Mouse (Mus musculus) adrenal gland, postnatal 25 days (tissue): ENCODE results near the gene Sesn1. TPM values are rescaled to one million over a fixed set of nuclear protein-coding genes. Genes with fewer than 3 reads are reported as not detected.
"Not testable (repeated sequence)": the region's sequence is repeated elsewhere in the genome, so short reads cannot be mapped to it uniquely, and the experiment has no call there.

Experiments used
- DNase-seq: peaks from one replicate; pipeline ENCODE4 v3.0.0; 2021; ENCODE audit warnings: mixed read lengths
- long read RNA-seq: library from polyadenylated mRNA; stranded (forward); transcript quantifications from one replicate; pipeline ENCODE4 v2.0.0, GENCODE M21; 2021
- total RNA-seq: library from RNA; stranded (reverse); gene quantifications from 2 replicates; pipeline ENCODE4 v1.2.3, GENCODE M21; 2021

The Sesn1 gene
- 16.3 and 21.5 TPM in 2 replicates for total RNA-seq
- long read RNA-seq, transcript Sesn1-202 (10 exons, 3,809 nt): minor isoform, 11 of 44 reads
- long read RNA-seq, transcript Sesn1-201 (10 exons, 2,600 nt): major isoform, 30 of 44 reads
- long read RNA-seq, partial matches to known transcripts: 2 of 44 reads
- long read RNA-seq, other reads (novel, unspliced or antisense): 1 of 44 reads

DNA sequence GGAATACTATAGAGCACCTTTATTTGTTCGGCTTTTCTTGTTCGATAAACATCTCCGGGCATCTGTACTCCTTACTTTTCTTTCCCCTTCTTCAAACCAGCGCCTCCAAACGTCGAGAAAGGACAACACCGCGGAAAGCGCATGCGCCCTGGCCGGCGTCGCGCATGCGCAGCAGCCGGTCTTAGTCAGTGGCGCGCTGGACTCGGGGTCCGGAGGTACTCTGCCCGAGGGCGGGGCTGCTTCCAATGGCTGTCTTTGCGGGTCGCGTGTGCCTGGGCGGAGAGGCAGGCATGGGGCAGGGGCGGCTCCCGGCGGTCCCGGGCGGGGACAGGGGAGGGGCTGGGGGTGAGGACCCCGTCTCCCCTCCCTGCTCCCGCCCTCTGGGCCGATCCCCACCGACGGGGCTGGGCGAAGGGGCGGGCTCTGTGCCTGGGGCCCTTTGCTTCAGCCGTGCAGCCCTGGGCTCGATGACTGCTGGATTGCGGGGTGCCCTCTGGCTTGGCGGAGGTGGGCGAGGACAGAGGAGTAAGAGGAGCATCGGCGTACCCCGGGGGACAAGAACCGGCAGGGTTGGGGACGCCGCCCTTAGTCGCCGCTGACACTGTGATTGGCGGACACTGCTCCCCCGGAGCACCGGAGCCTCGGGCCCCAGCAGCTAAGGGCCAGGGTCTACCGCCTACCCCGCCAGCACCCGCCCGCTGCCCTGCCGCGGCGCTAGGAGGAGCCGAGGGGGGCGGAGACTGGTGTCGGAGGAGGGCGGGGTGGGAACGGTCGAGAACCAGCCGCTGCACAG, at the start of gene Sesn1, which contains the start of gene Cep57l1:
Gene Sesn1 (plus strand): TSS at position 165 of the 793 bp plus-strand sequence.
Gene Cep57l1 (minus strand): TSS at position 101 of the 793 bp plus-strand sequence.
- peak; percentile 93 for DNase-seq

DNA sequence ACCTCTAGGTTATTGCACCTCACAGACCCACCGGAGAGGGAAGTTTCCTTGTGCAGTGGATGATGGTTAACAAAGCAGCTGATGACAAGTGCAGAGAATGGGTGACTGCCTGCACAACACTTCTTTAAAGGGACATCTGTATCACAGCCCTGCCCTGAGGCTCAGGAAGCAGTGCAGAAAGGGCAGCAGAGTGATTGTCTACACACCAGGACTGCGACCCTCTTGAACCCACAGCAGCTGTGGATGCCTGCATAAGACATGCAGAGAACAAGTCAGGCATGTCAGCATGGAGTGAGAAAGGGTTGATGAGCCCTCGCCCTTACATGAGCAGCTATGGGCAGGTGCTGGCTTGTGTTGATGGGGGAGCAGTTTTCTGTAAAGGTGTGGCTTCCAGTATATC, 48.9 kb upstream of the Sesn1 start:
- no peak for DNase-seq

DNA sequence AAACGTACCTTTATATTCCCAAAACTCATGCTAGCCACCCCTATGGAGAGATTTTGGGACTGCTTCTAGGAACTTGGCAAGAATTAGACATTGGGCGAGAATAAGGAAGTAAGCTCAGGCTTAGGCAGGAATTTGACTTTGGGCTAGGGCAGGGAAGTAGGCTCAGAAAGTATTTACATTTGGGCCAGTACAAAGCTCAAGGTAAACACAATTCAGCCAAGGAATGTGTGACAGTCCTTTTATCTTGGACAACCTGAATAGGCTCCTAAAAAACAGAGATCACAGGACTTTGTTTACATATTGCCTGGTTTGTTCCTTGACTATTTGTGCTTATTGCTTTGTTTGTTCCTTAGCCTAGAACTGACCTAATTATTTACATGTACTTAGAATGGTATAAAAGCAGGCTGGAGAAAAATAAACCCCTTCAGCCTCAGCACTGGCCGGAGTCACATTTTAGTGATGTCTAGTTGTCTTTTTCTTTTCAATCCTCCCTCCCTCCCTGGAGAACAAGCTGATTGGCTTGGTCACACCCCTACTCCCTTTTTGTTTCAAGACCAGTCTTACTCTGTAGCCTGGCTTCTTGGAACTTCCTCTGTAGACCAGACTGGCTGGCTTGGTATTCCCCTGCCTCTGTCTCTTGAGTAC, 45.9 kb upstream of the Sesn1 start:
- no peak for DNase-seq

DNA sequence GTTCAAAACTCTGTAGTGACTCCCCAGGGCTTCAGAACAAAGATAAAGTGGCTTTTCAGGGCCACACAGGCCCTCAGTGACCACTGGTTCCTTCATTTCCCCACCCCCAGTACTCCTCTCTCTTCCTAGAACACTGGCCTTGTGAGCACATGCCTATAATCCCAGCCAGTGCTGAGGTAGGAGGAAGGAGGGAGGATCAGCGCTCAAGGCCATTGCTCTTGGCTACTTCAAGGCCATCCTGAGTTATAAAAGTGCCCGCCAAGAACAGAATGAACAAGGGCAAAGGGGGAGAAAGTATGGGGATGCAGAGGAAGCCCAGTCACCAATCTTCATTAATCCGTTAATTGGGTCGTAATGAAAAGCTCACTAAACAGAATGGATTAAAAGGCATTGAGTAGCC, 44.1 kb upstream of the Sesn1 start:
- no peak for DNase-seq

- no peak for DNase-seq
Measured at GRCm38 (mm10) chr10:41766280-41766679, 43.5 kb upstream of the Sesn1 start.

DNA sequence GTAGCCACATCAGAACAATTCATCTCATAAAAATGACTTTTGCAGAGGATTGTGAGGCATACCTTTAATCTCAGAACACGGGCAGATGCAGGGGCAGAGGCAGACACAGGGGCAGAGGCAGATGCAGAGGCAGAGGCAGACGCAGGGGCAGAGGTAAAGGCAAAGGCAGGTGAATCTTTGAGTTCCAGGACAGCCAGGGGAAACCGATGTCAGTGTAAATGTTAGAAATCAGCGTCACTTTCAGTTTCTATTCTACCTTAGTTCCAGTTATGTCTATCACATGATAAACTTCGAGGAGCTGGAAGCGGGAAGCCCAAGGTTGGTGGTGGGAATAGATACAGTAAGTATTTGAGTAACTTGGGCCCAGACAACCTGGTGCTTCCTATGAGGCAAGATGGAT, 42.5 kb upstream of the Sesn1 start:
- DNase-seq: no peak

GRCm38 (mm10) chr10:41792375-41792774, 17.4 kb upstream of the Sesn1 start:
- no peak for DNase-seq

GRCm38 (mm10) chr10:41797253-41797652, 12.5 kb upstream of the Sesn1 start:
- DNase-seq: no peak

- no peak for DNase-seq
Measured at GRCm38 (mm10) chr10:41803467-41803866, 6.3 kb upstream of the Sesn1 start.

DNA sequence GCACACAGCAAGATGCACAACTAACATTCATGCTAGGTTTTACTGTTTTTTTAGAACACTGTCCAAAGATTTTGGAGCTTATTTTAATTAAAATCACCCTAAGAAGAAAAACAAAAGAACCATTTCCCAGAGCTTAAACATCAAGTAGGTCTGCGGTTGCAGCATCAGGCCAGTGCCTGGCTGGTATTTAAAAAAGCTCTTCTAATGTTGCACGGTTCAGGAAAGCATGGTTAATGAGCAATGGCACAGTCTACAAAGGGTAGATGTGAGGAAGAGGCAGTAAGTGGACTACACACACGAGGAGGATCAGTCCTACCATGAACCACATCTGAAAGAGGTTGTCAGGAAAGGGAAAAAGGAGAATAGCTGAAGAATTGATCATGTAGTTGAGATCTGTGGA, 5.0 kb upstream of the Sesn1 start:
- DNase-seq: no peak

GRCm38 (mm10) chr10:41805729-41806355, 3.9 kb upstream of the Sesn1 start:
- DNase-seq: no peak

DNA sequence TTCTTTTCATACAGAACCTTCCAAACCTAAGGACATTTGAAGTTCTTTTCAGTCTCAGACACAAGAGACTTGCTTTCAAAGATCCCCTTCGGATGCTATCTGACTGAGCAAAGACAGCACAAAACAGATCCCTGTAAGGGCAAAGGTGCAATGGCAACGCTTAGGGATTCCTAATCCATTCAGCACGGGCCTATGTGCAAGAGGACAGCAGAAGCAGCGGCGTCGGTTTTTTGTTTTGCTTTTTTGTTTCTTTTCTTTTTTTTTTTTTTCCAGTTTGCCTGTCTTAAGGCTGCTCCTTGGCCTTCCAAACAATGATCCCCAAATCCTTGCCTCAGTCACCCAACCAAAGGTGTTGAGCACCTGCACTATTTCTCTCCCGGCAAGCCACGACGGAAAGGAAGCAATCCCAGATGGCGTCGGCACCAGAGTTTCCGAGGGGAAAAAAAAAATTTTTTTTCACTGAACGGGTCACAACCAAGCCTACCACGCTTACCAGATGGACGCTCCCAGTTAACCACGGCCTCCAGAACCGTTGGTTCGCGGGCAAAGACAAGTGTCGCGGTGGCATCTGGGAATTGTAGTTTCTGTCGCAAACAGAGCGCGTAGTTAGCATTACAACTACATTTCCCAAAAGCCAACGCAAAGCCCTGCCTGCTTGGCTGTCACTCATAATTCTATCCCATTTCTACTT, 510 bp upstream of the Sesn1 start:
- peak; percentile 70 for DNase-seq

DNA sequence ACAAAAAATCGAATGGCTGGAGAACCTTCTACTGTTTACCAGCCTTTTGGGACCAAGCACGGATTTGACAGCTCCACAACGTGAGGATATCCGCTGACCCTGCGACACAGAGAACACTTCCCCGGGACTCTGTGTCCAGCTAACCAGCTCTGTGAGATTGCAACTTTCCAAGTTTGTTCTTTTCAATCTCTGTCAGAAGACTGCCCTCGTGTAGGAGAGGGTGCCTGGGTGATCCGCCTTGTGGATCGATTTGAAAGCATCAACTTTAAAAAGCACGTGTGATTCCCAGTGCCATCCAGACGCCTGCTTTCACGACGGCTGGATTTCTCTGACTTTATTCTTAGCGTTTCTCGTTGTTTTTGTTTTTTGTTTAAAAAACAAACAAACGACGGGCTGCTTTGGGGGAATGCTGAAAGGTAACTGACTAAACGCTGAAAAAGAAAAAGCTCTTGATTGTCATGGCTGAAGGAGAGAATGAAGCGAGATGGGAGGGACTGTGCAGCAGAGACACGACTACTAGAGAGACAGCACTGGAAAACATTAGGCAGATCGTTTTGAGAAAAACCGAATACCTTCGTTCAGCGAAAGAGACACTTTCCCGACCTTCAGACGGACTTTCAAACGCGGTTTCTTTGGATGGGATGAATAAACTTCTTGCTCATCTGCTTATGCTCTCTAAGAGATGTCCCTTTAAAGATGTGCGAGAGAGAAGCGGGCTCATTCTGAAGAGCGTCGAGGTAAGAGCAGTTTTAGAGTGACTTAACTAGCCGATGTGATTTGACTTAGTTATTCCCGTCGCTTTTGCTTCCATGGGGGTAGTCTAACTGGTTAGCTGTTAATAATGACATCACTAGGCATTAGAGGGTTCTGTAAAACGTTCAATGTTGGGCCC, 1.1 kb downstream of the Sesn1 start:
- no peak for DNase-seq

GRCm38 (mm10) chr10:41812566-41812965, 2.8 kb downstream of the Sesn1 start:
- no peak for DNase-seq

DNA sequence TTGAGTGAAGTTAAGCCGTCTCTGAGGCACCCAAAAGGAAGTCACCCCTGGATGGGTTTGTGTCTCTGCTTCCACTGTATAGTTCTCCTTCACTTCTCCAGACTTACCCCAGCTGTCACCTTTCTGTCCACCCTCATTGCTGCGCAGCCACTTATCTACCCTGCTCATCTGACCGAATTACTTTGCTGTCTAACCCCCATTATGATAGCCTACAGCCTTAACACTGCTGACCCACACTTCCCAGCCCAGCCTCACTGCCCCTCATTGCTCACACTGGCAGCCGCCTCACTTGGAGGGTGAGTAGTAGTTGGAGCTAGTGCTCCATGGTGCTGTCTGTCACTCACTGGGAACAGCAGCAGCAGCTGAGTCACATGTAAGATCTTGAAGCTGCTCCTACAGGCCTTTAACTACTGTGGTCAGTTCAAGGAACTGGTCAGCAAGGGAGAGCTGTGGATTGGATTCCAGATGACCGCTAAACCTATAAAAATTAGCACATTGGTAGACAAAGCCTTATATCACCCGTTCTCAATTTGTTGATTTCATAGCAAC, 4.6 kb downstream of the Sesn1 start:
- DNase-seq: no peak

DNA sequence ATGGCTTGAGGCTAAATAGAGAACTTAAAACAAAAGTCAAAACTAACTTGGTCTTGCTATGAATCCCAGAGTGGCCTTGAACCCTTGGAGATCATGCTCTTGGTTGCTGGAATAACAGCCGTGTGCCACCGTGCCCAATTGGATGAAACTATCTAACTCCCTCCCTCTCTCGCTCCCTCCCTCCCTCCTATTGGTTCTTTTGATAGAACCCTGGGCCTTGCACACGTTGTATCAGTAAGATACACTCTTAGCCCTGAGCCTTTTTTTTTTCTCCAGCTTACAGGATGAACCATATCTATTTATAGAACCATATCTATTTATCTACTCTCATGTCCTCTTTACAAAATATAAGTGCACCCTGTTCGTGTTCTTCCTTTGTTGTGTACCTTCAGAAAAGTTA, 6.8 kb downstream of the Sesn1 start:
- DNase-seq: no peak

GRCm38 (mm10) chr10:41818036-41818732, 8.4 kb downstream of the Sesn1 start:
- no peak for DNase-seq

DNA sequence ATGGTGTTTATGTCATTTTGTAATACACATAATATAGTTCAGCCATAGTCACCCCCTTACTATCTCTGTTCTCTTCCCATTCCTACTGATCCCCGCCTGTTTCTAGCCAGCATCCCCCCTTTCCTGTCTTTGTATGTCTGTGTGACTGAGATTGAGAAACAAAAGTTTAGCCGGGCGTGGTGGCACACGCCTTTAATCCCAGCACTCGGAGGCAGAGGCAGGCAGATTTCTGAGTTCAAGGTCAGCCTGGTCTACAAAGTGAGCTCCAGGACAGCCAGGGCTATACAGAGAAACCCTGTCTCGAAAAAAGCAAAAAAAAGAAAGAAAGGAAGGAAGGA, 9.0 kb downstream of the Sesn1 start:
- not testable (repeated sequence) for DNase-seq

DNA sequence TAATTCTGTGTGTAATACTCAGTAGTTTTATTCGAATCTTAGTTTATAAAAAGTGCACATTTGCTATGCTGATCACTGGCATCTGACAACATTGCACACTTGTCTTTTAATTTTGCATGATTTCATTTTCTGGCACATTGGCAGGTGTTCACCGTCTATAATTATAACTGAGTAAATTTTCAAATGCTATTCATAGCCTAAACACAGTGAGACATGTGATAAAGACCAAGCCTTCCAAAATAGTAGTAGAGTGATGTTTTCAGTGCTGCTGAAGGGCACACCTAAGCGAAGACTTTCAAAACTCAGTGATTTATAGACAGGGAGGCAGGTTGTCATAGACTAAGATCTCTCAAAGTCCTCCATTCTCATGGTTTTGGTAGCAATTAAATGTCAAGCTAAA, 9.6 kb downstream of the Sesn1 start:
- no peak for DNase-seq

DNA sequence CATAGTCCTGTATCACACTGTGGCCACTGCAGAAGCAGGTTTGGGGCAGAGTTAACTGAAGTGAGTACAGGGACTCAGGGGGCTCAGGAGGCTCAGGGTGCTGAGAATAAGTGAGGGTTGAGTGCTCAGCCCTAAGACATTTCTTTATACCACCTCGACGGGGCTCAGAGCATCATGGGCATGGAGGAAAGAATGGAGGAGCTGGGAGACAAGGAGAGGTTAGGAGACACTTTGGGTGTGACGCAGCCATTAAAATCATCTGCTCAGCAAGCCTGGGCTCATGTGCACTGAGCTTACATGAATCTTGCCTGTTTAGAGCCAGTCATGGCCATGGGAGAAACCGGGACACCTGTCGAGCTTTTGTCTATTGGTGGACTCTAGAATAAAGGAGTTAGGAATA, 10.7 kb downstream of the Sesn1 start:
- DNase-seq: no peak
